Mouse (Mus musculus): ENCODE data around the gene Csk.
A peak's percentile ranks its signal among the peaks of the same experiment; 100 is the strongest.

The Csk gene

GRCm38 (mm10) chr9:57637272-57637671, 16.2 kb downstream of the Csk start:
- no peak for DNase-seq

GRCm38 (mm10) chr9:57633481-57634024, 19.9 kb downstream of the Csk start:
- DNase-seq, result no peak

GRCm38 (mm10) chr9:57629118-57629874, 24.1 kb downstream of the Csk start:
- DNase-seq, result peak; percentile 75

- DNase-seq, result no peak
These were observed 24.7 kb downstream of the Csk start for GRCm38 (mm10) chr9:57628717-57629116.

- DNase-seq, result no peak
These were observed 25.5 kb downstream of the Csk start for GRCm38 (mm10) chr9:57627892-57628291.

- no peak for DNase-seq
These were observed 26.2 kb downstream of the Csk start for GRCm38 (mm10) chr9:57627191-57627590.

GRCm38 (mm10) chr9:57625674-57626500, 27.5 kb downstream of the Csk start:
- no peak for DNase-seq

GRCm38 (mm10) chr9:57624295-57624694, 29.1 kb downstream of the Csk start:
- DNase-seq, result no peak

GRCm38 (mm10) chr9:57620674-57621073, 32.8 kb downstream of the Csk start, which contains the start of gene Lman1l:
Lman1l (minus strand) TSS chr9:57620774.
- no peak for DNase-seq

GRCm38 (mm10) chr9:57618854-57619253, 34.6 kb downstream of the Csk start:
- no peak for DNase-seq

GRCm38 (mm10) chr9:57617556-57618169, 35.8 kb downstream of the Csk start:
- DNase-seq, result no peak

GRCm38 (mm10) chr9:57614786-57615185, 38.6 kb downstream of the Csk start:
- DNase-seq, result no peak

- DNase-seq, result no peak
These were observed 39.5 kb downstream of the Csk start for GRCm38 (mm10) chr9:57613975-57614374.

- DNase-seq, result no peak
These were observed 40.8 kb downstream of the Csk start for GRCm38 (mm10) chr9:57612587-57612986.

GRCm38 (mm10) chr9:57610359-57610826, 43.0 kb downstream of the Csk start:
- DNase-seq, result no peak

- no peak for DNase-seq
These were observed 43.6 kb downstream of the Csk start for GRCm38 (mm10) chr9:57609803-57610202.

- DNase-seq, result no peak
These were observed 47.1 kb downstream of the Csk start, which contains the start of gene Cplx3 for GRCm38 (mm10) chr9:57606139-57606851. Cplx3 (minus strand) TSS chr9:57606281.

- no peak for DNase-seq
These were observed 47.9 kb downstream of the Csk start for GRCm38 (mm10) chr9:57605503-57605902.

- DNase-seq, result no peak
These were observed 48.6 kb downstream of the Csk start for GRCm38 (mm10) chr9:57604875-57605274.

- DNase-seq, result no peak
These were observed 51.3 kb downstream of the Csk start for GRCm38 (mm10) chr9:57602098-57602497.

- DNase-seq, result no peak
These were observed 52.1 kb downstream of the Csk start for GRCm38 (mm10) chr9:57601353-57601706.

GRCm38 (mm10) chr9:57600620-57601352, 52.6 kb downstream of the Csk start:
- DNase-seq, result no peak
